Mouse (Mus musculus) midbrain, embryonic 16.5 days (tissue): ENCODE results near the gene Trhr2. TPM values are rescaled to one million over a fixed set of nuclear protein-coding genes. Genes with fewer than 3 reads are reported as not detected.

Experiments used
- ATAC-seq: fragments of 200-750 bp; cut with Nextera tagmentation; 2 replicates; pipeline ENCODE4 v1.8.0; 2017; ENCODE audit warnings: moderate TSS enrichment
- H3K27ac ChIP-seq: fragments of 300-500 bp; sonication (generic); 2 replicates; pipeline ENCODE4 v1.5.1; 2014; ENCODE audit warnings: mild to moderate bottlenecking, low read length, mixed read lengths
- H3K27me3 ChIP-seq: fragments of 300-500 bp; sonication (generic); 2 replicates; pipeline ENCODE4 v1.6.1; 2014; ENCODE audit warnings: low read depth, low read length, mixed read lengths; ENCODE audit not compliant: control insufficient read depth, insufficient read depth
- H3K36me3 ChIP-seq: fragments of 300-500 bp; sonication (generic); 2 replicates; pipeline ENCODE4 v1.6.1; 2014; ENCODE audit warnings: mild to moderate bottlenecking, low read length, moderate library complexity, mixed read lengths; ENCODE audit not compliant: control insufficient read depth, insufficient read depth
- H3K4me1 ChIP-seq: fragments of 300-500 bp; sonication (generic); 2 replicates; pipeline ENCODE4 v1.6.1; 2014; ENCODE audit warnings: mild to moderate bottlenecking, low read length, mixed read lengths; ENCODE audit not compliant: control insufficient read depth, insufficient read depth
- H3K4me2 ChIP-seq: fragments of 300-500 bp; sonication (generic); 2 replicates; pipeline ENCODE4 v1.6.1; 2014; ENCODE audit warnings: mild to moderate bottlenecking, low read length, mixed read lengths
- H3K4me3 ChIP-seq: fragments of 300-500 bp; sonication (generic); 2 replicates; pipeline ENCODE4 v1.5.1; 2014; ENCODE audit warnings: low read depth, mild to moderate bottlenecking, low read length, moderate library complexity, mixed read lengths
- H3K9ac ChIP-seq: fragments of 300-500 bp; sonication (generic); 2 replicates; pipeline ENCODE4 v1.6.1; 2014; ENCODE audit warnings: low read depth, low read length, mixed read lengths
- H3K9me3 ChIP-seq: fragments of 300-500 bp; sonication (generic); replicated peaks from 2 replicates; pipeline ENCODE4 v1.6.1; 2014; ENCODE audit warnings: mild to moderate bottlenecking, low read length, mixed read lengths; ENCODE audit not compliant: control insufficient read depth, poor library complexity, severe bottlenecking
- WGBS: fragments of 180-500 bp; shearing (Covaris S2); extraction: QIAGEN DNeasy Blood & Tissue Kit; methylation state at CpG from one replicate; pipeline ENCODE4 v1.1.7; 2014; 5-methylcytosine and 5-hydroxymethylcytosine counted together
- polyA plus RNA-seq: library from polyadenylated mRNA; unstranded; fragments of >200 nt; fragmentation: Nextera tagmentation; extraction: Ambion mirVana; gene quantifications from 2 replicates; pipeline ENCODE4 v1.2.1, GENCODE M21; 2015

The Trhr2 gene
- polyA plus RNA-seq, 1 experiment from 2014 or later: 0.26 TPM

DNA sequence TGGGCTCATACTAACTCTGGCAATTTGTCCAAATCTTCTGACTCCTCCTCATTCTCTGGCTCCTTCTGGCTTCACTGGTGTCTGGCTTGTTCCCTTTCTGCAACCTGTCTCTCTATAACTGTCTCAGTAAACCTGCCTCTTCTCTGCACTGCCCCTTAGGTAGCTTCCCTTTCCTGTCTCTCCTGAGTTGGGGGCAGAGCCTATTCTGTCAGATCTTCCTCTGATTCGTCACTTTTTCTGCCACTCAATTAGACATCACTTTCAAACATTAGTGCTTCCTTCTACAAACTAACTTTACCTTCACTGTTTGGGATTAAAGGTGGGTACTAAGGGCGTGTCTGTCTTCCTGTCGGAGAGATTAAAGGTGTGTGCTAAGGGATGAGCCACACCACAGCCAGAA is 19.8 kb downstream of the Trhr2 start:
- Histone ChIP-seq H3K27me3 (peaks cover 41% of the 10 kb centered on the region), H3K36me3 (no peaks in the 10 kb centered on the region), H3K27ac (no peak overlapping the region), H3K9ac (no peak overlapping the region), H3K4me3 (no peak overlapping the region), H3K9me3 (no peaks in the 10 kb centered on the region), H3K4me1 (peaks cover 15% of the 10 kb centered on the region), H3K4me2 (no peak overlapping the region)
- WGBS: 86% methylated on average over 3 of the region's 3 CpGs
- ATAC-seq: no peak

DNA sequence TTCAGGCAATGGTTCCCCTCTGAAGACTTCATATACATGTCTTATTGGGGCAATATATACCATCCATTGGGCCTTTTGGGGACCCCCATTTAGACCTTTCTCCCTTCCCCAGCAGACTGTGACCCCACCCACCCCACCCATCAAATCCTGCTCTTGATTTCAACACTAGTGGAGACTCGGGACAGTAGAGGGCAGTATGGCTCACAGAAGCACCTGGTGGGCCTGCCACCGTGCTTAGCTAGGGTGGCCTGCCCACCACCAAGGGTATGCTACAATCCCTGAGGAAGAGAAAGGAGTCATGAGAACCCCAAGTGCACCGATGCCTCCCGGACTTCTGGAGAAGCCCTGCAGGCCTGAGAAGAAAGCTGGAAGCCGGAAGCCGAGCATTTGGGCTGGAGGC is 21.7 kb downstream of the Trhr2 start:
- peaks cover 46% of the 10 kb centered on the region for H3K27me3 ChIP-seq
- no peak for ATAC-seq
- no peaks in the 10 kb centered on the region for H3K36me3 ChIP-seq
- 47% methylated on average over 6 of the region's 6 CpGs for WGBS
- no peak overlapping the region for H3K27ac ChIP-seq
- H3K4me1 ChIP-seq: peaks cover 14% of the 10 kb centered on the region
- no peak overlapping the region for H3K4me3 ChIP-seq
- H3K9ac ChIP-seq: no peak overlapping the region
- H3K4me2 ChIP-seq: no peak overlapping the region
- H3K9me3 ChIP-seq: no peaks in the 10 kb centered on the region

DNA sequence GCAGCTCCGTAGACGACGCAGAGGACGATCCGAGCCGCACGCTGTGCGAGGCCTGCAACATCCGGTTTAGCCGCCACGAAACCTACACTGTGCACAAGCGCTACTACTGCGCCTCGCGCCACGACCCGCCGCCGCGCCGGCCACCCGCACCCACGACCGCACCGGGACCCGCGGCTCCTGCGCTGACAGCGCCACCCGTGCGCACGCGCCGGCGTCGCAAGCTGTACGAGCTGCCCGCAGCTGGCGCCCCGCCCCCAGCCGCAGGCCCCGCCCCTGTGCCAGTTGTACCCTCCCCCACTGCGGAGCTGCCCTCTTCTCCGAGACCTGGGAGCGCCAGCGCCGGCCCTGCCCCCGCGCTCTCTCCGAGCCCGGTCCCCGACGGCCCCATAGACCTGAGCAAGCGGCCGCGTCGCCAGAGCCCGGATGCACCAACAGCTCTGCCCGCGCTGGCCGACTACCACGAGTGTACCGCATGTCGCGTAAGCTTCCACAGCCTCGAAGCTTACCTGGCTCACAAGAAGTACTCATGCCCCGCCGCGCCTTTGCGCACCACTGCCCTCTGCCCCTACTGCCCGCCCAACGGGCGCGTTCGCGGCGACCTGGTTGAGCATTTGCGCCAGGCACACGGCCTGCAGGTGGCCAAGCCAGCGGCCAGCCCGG is 24.2 kb downstream of the Trhr2 start:
- Histone ChIP-seq H3K27ac (0 out of 2 replicates have a peak overlapping the region, but pooled peaks have one; percentile 2), H3K4me3 (peak overlapping the region; percentile 61), H3K4me2 (peak overlapping the region; percentile 65), H3K36me3 (no peaks in the 10 kb centered on the region), H3K9me3 (no peaks in the 10 kb centered on the region), H3K9ac (peak overlapping the region; percentile 70), H3K27me3 (peaks cover 40% of the 10 kb centered on the region), H3K4me1 (peaks cover 6% of the 10 kb centered on the region; the same call in 1 of the 2 replicates)
- peak; percentile 62 for ATAC-seq
- 2% methylated on average over 64 of the region's 81 CpGs for WGBS

DNA sequence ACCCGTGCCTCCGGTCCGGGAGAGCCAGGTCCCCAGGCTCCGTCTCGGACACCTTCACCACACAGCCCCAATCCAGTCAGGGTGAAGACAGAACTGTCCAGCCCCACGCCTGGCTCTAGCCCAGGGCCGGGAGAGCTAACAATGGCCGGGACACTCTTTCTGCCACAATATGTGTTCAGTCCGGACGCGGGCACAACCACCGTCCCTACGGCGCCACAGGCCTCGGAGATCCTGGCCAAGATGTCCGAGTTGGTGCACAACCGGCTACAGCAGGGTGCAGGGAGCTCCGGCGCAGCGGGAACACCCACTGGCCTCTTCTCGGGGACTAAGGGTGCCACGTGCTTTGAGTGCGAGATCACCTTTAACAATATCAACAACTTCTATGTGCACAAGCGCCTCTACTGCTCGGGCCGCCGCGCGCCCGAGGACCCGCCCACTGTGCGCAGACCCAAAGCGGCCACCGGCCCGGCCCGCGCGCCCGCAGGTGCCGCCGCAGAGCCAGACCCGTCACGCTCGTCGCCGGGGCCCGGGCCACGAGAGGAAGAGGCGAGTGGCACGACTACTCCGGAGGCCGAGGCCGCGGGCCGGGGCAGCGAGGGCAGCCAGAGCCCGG is 24.8 kb downstream of the Trhr2 start:
- 0 out of 2 replicates have a peak overlapping the region, but pooled peaks have one; percentile 2 for H3K27ac ChIP-seq

DNA sequence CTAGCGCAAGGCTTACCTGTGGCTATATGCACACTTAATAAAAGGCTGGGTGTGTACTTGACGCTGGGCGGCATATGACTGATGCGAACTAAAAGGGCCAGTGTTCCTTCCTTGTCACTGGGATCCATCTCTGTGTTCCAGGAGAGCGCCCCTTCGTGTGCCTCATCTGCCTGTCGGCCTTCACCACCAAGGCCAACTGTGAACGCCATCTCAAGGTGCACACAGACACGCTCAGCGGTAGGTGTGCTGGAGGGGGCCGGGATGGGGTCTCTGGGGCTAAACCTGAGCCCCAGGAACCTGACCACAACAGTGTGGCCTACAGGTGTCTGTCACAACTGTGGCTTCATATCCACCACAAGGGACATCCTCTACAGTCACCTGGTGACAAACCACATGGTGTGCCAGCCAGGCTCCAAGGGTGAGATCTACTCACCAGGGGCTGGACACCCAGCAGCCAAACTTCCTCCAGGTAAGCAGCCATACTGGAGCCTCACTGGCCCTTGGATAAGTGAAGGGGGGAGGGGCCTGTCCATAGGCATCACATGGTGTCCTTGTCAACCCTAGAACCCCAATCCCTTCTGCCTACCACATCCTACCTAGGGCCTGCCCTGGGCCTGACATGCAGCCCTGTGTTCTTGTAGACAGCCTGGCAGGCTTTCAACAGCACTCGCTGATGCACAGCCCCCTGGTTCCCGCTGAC is 25.6 kb downstream of the Trhr2 start:
- ATAC-seq: no peak
- Histone ChIP-seq H3K27ac (no peak overlapping the region), H3K4me2 (peak overlapping the region; percentile 65; the same call in 1 of the 2 replicates), H3K9me3 (no peaks in the 10 kb centered on the region), H3K4me3 (no peak overlapping the region), H3K27me3 (peaks cover 40% of the 10 kb centered on the region), H3K4me1 (peaks cover 6% of the 10 kb centered on the region; the same call in 1 of the 2 replicates), H3K9ac (no peak overlapping the region), H3K36me3 (no peaks in the 10 kb centered on the region)
- 87% methylated on average over 13 of the region's 13 CpGs for WGBS

More for the DNA sequence above, 24.8 kb downstream of the Trhr2 start:
- Histone ChIP-seq H3K9me3 (no peaks in the 10 kb centered on the region), H3K4me1 (peaks cover 6% of the 10 kb centered on the region; the same call in 1 of the 2 replicates), H3K4me2 (peak overlapping the region; percentile 65), H3K36me3 (no peaks in the 10 kb centered on the region), H3K9ac (peak overlapping the region; percentile 70), H3K4me3 (peak overlapping the region; percentile 61), H3K27me3 (peaks cover 40% of the 10 kb centered on the region)
- 7% methylated on average over 49 of the region's 57 CpGs for WGBS
- peak; percentile 39 for ATAC-seq

DNA sequence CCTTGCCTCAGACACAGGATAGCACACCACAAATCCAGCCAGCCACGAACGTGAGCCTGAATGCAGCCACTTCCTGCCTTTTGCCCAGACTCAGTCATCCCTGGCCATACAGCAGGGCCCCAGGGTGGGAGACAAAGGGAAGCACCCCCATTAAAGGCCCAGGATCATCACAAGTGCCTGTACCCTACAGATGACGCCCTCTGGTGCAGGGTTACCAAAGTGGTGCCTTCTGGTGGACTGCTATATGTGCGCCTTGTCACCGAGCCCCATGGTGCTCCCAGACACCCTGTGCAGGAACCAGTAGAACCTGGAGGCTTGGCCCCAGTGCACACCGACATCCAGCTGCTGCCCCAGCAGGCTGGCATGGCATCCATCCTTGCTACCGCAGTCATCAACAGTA is 27.0 kb downstream of the Trhr2 start:
- no peak for ATAC-seq
- no peak overlapping the region for H3K27ac ChIP-seq
- no peak overlapping the region for H3K4me3 ChIP-seq

DNA sequence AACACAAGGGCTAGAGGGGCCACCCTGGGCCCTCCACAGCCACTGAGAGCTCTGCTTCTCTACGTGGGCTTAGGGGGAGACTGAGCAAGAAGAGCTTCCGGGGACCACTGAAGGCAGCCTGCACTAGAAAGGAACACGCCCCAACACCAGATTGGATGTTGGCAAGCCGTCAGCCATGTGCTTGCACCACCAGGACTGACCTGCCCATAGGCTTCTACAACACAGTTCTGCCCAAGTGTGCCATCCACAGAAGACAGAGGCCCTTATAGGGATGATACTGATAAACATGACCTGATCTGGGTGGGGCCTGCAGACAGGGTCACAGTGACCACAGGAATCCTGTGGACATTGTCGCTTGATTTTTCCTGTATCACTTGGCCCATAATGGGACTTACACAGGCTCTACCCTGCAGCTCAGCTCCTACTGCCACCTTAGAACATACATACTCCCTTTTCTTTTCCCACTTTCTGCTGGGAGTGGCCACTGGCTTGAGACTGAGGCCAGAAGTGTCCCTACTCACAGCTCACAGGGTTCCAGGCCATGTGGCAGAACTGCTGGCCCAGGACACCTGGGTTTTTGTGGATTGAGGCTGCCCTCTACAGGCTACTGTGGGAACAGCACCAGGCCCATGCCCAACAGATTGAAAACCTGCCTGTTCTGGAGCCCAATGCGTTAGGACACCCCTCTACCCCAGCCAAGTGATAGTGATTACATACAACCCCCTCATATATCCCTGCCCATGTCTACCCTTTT is 27.6 kb downstream of the Trhr2 start:
- Histone ChIP-seq H3K9me3 (no peaks in the 10 kb centered on the region), H3K27ac (no peak overlapping the region), H3K4me2 (no peak overlapping the region), H3K27me3 (peaks cover 33% of the 10 kb centered on the region), H3K9ac (no peak overlapping the region), H3K4me3 (no peak overlapping the region), H3K36me3 (no peaks in the 10 kb centered on the region), H3K4me1 (peaks cover 10% of the 10 kb centered on the region; the same call in 1 of the 2 replicates)
- no peak for ATAC-seq
- 72% methylated on average over 6 of the region's 6 CpGs for WGBS

More for the DNA sequence above, 27.0 kb downstream of the Trhr2 start:
- peaks cover 10% of the 10 kb centered on the region; the same call in 1 of the 2 replicates for H3K4me1 ChIP-seq
- H3K4me2 ChIP-seq: no peak overlapping the region
- H3K36me3 ChIP-seq: no peaks in the 10 kb centered on the region
- 82% methylated on average over 7 of the region's 7 CpGs for WGBS
- H3K9me3 ChIP-seq: no peaks in the 10 kb centered on the region
- peaks cover 39% of the 10 kb centered on the region for H3K27me3 ChIP-seq
- H3K9ac ChIP-seq: no peak overlapping the region

DNA sequence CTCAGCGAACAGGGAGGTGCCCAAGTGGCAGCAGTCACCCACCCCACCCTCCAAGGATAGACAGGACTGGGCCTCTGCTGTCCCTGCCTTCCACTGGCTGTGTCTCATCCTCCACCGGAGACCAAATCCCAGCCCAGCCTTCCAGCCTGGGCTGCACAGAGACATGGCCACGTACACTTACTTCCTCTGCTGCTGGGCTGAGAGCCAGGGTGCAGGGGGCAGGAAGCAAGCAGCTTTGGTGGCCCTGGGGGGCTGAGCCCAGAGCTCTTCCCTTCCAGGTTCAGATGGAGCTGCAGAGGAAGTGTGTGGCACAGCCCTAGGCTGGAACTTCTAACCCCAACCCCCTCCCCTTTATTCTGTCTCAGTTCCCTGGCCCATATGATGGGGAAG is 29.4 kb downstream of the Trhr2 start:
- Histone ChIP-seq H3K27me3 (peaks cover 17% of the 10 kb centered on the region), H3K27ac (peak overlapping the region; percentile 2; the same call in 1 of the 2 replicates), H3K36me3 (no peaks in the 10 kb centered on the region), H3K4me3 (no peak overlapping the region), H3K4me1 (peaks cover 8% of the 10 kb centered on the region), H3K4me2 (no peak overlapping the region), H3K9me3 (no peaks in the 10 kb centered on the region), H3K9ac (0 out of 2 replicates have a peak overlapping the region, but pooled peaks have one; percentile 14)
- no peak for ATAC-seq
- WGBS: 72% methylated on average over 3 of the region's 3 CpGs
